Mouse (Mus musculus) cortical plate, adult 2 months (tissue): ENCODE data around the gene Xpr1. TPM values are rescaled to one million over a fixed set of nuclear protein-coding genes. Genes with fewer than 3 reads are reported as not detected.

ENCODE experiments used
- H3K27ac ChIP-seq: fragments of 200-500 bp; 2 replicates; pipeline ENCODE4 v1.5.1; 2012; ENCODE audit warnings: low read length, control low read depth, inconsistent platforms; ENCODE audit not compliant: insufficient read depth
- H3K4me1 ChIP-seq: fragments of 200-500 bp; 2 replicates; pipeline ENCODE4 v1.6.1; 2011; ENCODE audit warnings: low read length; ENCODE audit not compliant: control insufficient read depth, insufficient read depth
- H3K4me3 ChIP-seq: fragments of 200-500 bp; 2 replicates; pipeline ENCODE4 v1.5.1; 2011; ENCODE audit warnings: mild to moderate bottlenecking, low read length, control low read depth; ENCODE audit not compliant: insufficient read depth
- CTCF ChIP-seq: fragments of 200-500 bp; IDR thresholded peaks from 2 replicates; pipeline ENCODE4 v1.5.1; 2011; ENCODE audit warnings: mild to moderate bottlenecking, control low read depth, low read length; ENCODE audit not compliant: insufficient read depth; ENCODE audit errors: extremely low read depth
- POLR2A ChIP-seq: fragments of 200-500 bp; IDR thresholded peaks from 2 replicates; pipeline ENCODE4 v1.6.1; 2011; ENCODE audit warnings: mild to moderate bottlenecking, low read length, control low read depth; ENCODE audit not compliant: insufficient read depth; ENCODE audit errors: extremely low read depth
- polyA plus RNA-seq: library from polyadenylated mRNA; depleted of rRNA; stranded (reverse); fragments of >200 nt; gene quantifications from 2 replicates; pipeline ENCODE4 v1.2.3, GENCODE M21; 2012

Gene Xpr1
- polyA plus RNA-seq, 1 experiment, result 37.9 TPM

- Histone ChIP-seq H3K27ac (no peak overlapping the region), H3K4me1 (no peaks in the 10 kb centered on the region), H3K4me3 (no peak overlapping the region)
- TF ChIP-seq POLR2A, result no peak
- TF ChIP-seq CTCF, result no peak
Observed at GRCm38 (mm10) chr1:155383319-155384302, 33.6 kb downstream of the Xpr1 start.

- no peak overlapping the region for H3K27ac ChIP-seq
- H3K4me1 ChIP-seq, result no peaks in the 10 kb centered on the region
- TF ChIP-seq CTCF (no peak), POLR2A (no peak)
- no peak overlapping the region for H3K4me3 ChIP-seq
Observed at GRCm38 (mm10) chr1:155381931-155382330, 35.3 kb downstream of the Xpr1 start.

GRCm38 (mm10) chr1:155379289-155379688 is 37.9 kb downstream of the Xpr1 start:
- TF ChIP-seq CTCF, result no peak
- Histone ChIP-seq H3K4me1 (no peaks in the 10 kb centered on the region), H3K4me3 (no peak overlapping the region), H3K27ac (no peak overlapping the region)

GRCm38 (mm10) chr1:155372821-155373220 is 44.4 kb downstream of the Xpr1 start:
- no peak overlapping the region for H3K4me3 ChIP-seq
- H3K4me1 ChIP-seq, result no peaks in the 10 kb centered on the region; the same call in 1 of the 2 replicates
- no peak for TF ChIP-seq CTCF
- TF ChIP-seq POLR2A, result no peak
- no peak overlapping the region for H3K27ac ChIP-seq

GRCm38 (mm10) chr1:155370075-155370658 is 47.0 kb downstream of the Xpr1 start:
- no peaks in the 10 kb centered on the region; the same call in 1 of the 2 replicates for H3K4me1 ChIP-seq
- H3K4me3 ChIP-seq, result no peak overlapping the region
- TF ChIP-seq CTCF (no peak), POLR2A (no peak)
- H3K27ac ChIP-seq, result no peak overlapping the region

GRCm38 (mm10) chr1:155366366-155366765 is 50.8 kb downstream of the Xpr1 start:
- H3K27ac ChIP-seq, result no peak overlapping the region
- H3K4me3 ChIP-seq, result no peak overlapping the region
- TF ChIP-seq CTCF (no peak), POLR2A (no peak)
- H3K4me1 ChIP-seq, result no peaks in the 10 kb centered on the region

- Histone ChIP-seq H3K4me3 (no peak overlapping the region), H3K27ac (no peak overlapping the region), H3K4me1 (no peaks in the 10 kb centered on the region)
- TF ChIP-seq CTCF (no peak), POLR2A (no peak)
Observed at GRCm38 (mm10) chr1:155361502-155362126, 55.6 kb downstream of the Xpr1 start.

- TF ChIP-seq CTCF (no peak), POLR2A (no peak)
- Histone ChIP-seq H3K4me1 (peaks cover 2% of the 10 kb centered on the region; the same call in 1 of the 2 replicates), H3K4me3 (no peak overlapping the region), H3K27ac (no peak overlapping the region)
Observed at GRCm38 (mm10) chr1:155353096-155353495, 64.1 kb downstream of the Xpr1 start.

- TF ChIP-seq CTCF, result no peak
- TF ChIP-seq POLR2A, result no peak
- peaks cover 4% of the 10 kb centered on the region; the same call in 1 of the 2 replicates for H3K4me1 ChIP-seq
- no peak overlapping the region for H3K27ac ChIP-seq
- H3K4me3 ChIP-seq, result no peak overlapping the region
Observed at GRCm38 (mm10) chr1:155351527-155351926, 65.7 kb downstream of the Xpr1 start.
